Mouse (Mus musculus) gastrocnemius, postnatal 10 days (tissue): ENCODE results near the gene Pid1. TPM values are rescaled to one million over a fixed set of nuclear protein-coding genes. Genes with fewer than 3 reads are reported as not detected.

Source experiments
- DNase-seq: peaks from one replicate; pipeline ENCODE4 v3.0.0; 2021; ENCODE audit warnings: mixed read lengths
- long read RNA-seq, 2 experiments: library from polyadenylated mRNA; stranded (forward); transcript quantifications; one replicate each; pipeline ENCODE4 v2.0.0; 2021
- total RNA-seq, 2 experiments: library from RNA; stranded (reverse); gene quantifications; 2 replicates each; pipeline ENCODE4 v1.2.3; 2021

Pid1 gene
- total RNA-seq = 10 to 100 TPM; 18.7 to 25.0 TPM
- long read RNA-seq, experiment 1, transcript Pid1-201 (3 exons, 2,664 nt) = major isoform, 35 of 39 reads
- long read RNA-seq, experiment 1, partial matches to known transcripts = 0 of 39 reads
- long read RNA-seq, experiment 1, other reads (novel, unspliced or antisense) = 3 of 39 reads
- long read RNA-seq, experiment 2, transcript Pid1-201 (3 exons, 2,664 nt) = major isoform, 21 of 31 reads
- long read RNA-seq, experiment 2, partial matches to known transcripts = 4 of 31 reads
- long read RNA-seq, experiment 2, other reads (novel, unspliced or antisense) = 2 of 31 reads

- DNase-seq = no peak
Observed at GRCm38 (mm10) chr1:84363967-84364366, at the start of gene Pid1. TSS of gene Pid1 (minus strand) at chr1:84364180.

DNA sequence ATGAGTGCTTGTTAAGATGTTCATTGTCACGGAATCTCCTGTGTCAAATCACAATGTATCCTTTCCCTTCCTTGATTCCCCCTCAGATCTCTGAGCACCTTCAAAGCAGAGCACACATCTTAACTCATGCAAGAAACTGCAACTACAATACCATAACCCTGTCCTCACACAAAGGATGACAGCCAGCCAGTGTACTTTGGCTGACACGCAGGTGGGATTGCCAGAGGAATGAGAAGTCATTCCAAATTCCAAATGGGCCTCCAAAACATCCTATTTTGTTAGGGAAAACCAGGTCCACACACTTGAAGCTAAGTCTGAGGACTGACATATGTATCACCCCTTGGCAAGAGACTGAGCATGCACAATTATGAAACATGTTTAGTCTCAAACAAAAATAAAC lies 45.5 kb upstream of the Pid1 start:
- no peak for DNase-seq

DNA sequence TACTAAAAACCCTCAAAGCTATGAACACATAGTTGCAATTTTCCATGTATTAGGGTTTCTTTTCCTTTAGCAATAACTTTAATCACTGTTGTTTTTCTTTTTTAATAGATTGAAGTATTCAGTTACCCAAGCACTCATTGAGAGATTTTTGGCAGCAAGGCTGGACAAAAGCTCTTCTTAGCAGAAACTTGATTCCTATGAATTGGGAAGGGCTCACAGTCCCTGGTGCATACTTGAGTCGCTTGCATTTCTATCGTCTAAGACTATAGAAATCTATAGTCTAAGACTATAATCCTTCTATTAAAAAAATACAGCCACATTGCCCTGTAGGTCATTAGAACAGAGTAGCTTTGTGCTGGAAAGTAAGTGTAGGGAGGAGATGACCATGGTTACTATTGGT lies 44.9 kb upstream of the Pid1 start:
- no peak for DNase-seq

- no peak for DNase-seq
Observed at GRCm38 (mm10) chr1:84406891-84407290, 42.9 kb upstream of the Pid1 start.

DNA sequence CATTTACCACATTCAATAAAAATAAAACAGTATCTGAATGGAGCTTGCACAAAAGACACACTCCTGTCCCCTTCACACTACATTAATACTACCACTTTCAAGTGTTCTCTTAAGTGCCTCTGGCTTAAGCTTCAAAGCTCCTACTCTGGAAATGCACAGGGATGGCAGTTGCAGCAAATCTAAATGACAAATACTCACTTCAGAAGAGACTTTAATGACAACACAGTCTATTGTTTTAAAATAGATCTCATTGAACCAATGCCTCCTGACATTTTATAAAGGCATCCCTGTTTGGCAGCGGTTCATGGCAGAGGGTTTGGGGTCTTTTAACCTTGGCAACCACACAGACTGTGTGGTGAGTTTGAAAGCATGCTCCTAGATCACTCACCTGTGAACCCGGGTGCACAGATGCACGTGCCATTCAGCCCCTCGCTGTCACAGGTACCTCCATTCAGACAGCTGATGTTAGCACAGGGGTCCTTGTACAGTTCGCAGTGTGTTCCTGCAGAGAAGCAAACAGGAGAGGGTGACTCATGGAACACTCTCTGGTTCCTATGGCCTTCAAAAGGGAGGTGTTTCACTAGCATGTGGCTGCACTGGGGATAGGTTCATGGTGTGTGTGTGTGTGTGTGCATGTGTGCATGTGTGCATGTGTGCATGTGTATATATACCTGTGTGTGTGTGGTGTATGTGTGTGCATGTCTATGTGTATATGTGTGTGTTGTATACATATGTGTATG lies 41.7 kb upstream of the Pid1 start:
- DNase-seq = no peak

- DNase-seq = peak; percentile 24
Observed at GRCm38 (mm10) chr1:84404880-84405279, 40.9 kb upstream of the Pid1 start.

DNA sequence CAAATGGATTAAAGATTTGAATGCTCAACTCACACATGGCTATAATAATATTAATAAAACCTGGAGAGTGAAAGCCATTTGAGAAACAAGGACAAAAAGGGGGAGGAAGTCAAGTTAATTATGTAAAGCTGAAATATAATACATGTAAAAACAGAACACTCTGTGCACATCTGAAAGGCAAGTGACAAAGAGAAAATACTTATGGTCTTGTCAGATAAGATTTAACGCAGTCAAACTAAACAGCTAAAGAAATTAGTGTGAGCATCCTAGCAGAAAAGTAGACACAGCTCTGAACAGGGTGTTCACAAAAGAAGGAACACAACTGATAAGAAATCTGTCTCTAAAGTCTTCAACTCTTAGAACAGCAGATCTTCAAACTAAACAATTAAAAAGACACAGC lies 38.2 kb upstream of the Pid1 start:
- no peak for DNase-seq

DNA sequence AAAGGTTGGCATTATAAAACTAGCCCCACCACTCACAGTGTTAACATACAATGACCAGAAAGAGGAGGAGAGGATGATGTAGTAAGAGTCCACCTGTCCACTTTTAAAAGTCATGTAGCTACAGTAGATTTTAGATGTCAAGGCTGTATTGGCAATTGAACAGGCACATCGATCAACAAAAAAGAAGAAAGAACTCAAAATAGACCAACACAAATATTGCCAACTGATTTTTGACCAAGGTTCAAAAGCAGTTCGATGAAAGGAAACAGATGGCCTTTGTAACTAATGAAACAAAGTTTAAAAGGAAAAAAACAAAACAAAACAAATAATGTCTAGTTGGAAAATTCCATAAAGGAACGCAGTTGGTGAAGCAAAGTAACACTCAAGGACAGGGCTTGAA lies 35.7 kb upstream of the Pid1 start:
- no peak for DNase-seq

- DNase-seq = no peak
Observed at GRCm38 (mm10) chr1:84399118-84399517, 35.1 kb upstream of the Pid1 start.

DNA sequence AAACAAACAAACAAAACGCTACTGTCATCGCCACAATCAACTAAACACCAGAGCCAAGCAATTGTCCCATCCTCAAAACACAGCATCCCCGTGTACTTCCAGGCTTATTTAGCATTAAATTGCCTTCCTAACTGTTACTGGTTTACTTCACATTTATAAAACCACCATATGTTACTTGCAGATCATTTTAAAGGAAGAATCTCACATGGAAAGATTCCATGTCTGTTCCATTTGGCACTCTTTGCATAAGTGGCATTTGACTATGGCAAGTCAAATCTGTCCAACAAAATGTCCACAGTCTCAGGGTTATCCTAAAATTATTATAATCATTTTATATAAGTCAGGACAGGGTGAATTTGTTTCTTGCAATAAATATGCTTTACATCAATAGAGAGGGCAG lies 32.8 kb upstream of the Pid1 start:
- DNase-seq = no peak

- no peak for DNase-seq
Observed at GRCm38 (mm10) chr1:84395928-84396327, 31.9 kb upstream of the Pid1 start.

DNA sequence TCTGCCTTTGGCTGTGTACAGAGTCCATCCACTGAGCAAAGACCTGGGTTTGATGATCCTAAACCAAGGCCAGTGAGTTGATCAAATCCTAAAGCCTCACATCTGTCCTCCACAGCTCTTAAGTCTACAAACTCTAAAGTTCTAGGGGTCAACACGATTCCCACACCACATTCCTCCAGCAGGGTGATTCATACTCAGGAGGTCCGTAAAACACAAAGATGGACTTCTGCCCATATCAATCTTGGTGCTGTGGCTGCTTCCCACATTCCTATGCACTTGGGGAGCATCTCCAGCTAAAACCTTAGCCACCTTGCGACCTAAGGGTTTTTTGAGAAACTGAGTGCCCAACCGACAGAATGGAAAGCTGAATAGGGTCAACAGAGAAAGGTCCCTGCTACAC lies 27.0 kb upstream of the Pid1 start:
- no peak for DNase-seq

DNA sequence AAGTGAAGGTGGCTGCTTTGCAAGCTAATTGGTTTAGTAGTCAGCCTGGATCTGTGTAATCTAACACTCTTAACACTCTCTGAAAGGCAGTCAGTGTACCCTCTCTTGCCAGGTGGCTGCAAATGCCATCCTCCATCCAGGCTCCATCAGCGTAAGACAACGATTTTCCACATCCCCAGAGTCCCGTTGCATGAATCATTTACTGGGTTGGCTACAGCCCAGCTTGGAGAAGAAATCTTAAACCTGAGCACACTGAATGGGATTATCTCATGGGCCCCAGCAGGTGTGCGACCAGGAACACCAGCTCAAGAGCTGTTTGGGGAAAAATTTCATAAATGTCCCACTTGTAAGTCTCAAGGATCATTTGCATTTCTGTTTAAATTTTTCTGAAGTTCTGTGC lies 23.6 kb upstream of the Pid1 start:
- DNase-seq = no peak

DNA sequence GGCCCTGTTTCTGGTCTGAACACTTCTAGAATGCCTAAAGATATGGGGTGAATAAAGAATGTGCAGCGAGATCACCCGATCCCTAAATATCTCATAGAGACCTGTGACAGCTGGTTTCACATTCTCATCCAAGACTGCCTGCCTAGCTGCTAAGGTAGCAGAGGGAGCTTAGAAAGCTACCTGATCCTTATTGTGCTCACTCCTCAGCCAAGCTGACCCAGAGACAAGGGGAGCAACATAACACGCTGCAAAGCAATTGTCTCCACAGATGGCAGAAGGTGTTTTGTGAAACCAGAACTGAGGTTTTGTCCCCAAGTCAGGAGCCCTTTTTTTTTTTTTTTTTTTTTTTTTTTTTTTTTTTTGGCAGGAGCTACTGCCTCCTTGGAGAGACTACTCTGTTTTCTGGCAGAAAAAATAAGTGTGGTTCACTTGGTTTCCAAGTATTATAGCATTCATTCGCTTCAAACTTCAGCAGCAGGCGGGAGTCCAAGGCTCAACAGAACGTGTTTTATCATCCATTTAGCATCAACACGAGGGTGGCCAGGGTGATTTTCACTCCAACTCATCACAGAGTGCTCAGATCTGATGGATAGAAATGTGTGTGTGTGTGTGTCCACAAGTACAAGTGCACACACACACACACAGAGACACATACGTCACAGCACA lies 22.6 kb upstream of the Pid1 start:
- DNase-seq = peak; percentile 18

- DNase-seq = no peak
Observed at GRCm38 (mm10) chr1:84382709-84383108, 18.7 kb upstream of the Pid1 start.

DNA sequence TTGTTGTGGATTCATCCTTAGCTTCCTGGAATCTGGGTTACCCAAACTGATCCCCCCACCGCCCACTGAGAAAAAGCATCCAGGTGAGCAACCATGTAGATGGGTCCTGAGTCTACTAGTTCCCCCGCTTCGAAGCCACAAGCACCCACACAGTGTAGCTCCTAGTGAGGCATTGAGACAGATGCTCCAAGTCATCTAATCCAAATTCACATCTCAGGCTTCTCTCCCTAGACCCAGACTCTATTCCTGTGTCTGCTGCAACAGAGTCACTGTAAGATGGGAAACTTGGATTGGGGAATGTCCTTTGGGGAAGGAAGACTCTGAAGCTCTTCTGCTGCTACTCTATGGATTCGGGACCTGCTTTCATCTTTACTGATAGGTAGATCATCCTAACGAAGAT lies 18.1 kb upstream of the Pid1 start:
- DNase-seq = no peak

DNA sequence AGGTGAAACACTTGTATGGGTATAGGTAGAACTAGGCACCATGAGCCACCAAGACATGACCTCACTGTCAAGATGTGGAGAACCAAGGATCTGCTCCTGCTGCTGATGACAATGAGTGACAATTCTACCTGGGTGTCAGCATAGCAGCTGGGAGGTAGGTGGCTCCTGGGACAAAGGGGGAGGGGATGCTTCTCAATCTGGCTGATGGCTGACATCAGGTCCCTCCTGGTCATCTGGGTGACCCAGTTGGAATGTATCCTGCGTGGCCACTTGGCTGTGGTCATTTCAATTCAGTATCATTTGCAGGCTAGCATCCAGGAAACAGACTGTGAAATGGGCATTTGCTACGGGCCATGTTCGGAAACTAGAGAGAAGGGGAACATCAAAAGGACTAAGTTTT lies 16.9 kb upstream of the Pid1 start:
- no peak for DNase-seq

DNA sequence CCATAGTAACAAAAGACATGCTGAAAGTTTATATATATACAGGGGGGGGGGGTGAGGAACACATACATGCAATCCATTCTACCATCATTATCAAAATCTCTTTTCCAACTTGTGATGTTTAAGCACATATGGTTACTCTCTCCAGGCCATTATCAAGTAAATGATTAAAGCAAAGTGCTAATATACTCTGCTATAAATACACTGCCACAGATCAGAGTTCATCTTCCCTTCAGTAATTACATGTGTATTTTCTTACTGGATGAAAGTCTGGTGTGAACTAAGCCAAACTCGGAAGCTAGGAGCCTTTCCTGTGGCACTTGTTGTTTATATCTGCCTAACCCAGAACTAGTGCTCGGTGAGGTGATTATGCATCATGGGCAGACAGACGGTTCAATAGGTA lies 3.8 kb upstream of the Pid1 start:
- DNase-seq = no peak

GRCm38 (mm10) chr1:84366553-84366952 lies 2.6 kb upstream of the Pid1 start:
- DNase-seq = no peak

- DNase-seq = no peak
Observed at GRCm38 (mm10) chr1:84362709-84363617, 1.0 kb downstream of the Pid1 start.

DNA sequence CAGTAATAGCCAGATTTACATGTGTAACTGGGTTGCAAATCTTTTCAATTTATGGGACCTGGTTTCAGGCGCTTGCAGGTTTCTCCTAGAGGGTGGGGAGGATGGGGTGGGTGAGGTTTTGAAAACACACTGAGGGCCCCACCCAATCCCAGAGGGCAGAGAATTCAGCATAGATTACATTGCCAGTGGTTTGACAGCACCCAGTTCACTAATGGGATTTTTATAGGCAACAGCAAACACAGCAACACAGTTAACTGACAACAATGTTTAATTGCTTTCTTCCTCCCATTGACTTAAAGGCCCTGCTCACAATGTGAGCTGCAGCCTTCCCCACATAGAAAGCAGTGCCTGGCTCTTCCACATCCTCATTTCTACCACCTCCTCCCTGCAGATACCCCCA lies 1.8 kb downstream of the Pid1 start:
- no peak for DNase-seq

DNA sequence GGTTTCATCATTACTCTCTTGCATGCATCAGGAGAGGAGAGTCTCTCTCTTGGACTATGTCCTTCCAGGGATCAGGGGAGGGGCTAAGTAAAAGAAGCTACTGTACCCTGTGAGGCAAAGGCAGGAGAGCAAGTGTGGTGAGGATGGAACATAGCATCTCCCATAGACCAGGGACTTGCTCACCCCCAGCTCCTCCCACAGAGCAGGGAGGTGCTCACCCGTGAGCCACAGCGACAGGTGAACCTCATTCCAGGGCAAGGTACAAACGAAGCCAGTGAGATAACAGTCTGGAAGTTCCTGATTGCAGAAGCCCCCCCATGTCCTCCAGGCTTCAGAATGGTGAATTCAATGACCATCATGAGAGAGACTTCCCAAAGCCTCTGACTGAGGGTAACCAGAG lies 2.6 kb downstream of the Pid1 start:
- DNase-seq = no peak
